Mouse (Mus musculus) stomach, embryonic 14.5 days (tissue): ENCODE results near the gene Mthfs. TPM values are rescaled to one million over a fixed set of nuclear protein-coding genes. Genes with fewer than 3 reads are reported as not detected.

Experiments
- ATAC-seq: fragments of 200-750 bp; cut with Nextera tagmentation; 2 replicates; pipeline ENCODE4 v1.8.0; 2017; ENCODE audit warnings: low read depth, moderate TSS enrichment; ENCODE audit not compliant: insufficient number of reproducible peaks, insufficient read depth, low FRiP score
- H3K27ac ChIP-seq: fragments of 300-500 bp; sonication (generic); 2 replicates; pipeline ENCODE4 v1.5.1; 2014; ENCODE audit warnings: mild to moderate bottlenecking, low read length, moderate library complexity, mixed read lengths
- H3K27me3 ChIP-seq: fragments of 300-500 bp; sonication (generic); 2 replicates; pipeline ENCODE4 v1.6.1; 2014; ENCODE audit warnings: low read length, control low read depth, mixed read lengths; ENCODE audit not compliant: control insufficient read depth, insufficient read depth
- H3K36me3 ChIP-seq: fragments of 300-500 bp; sonication (generic); 2 replicates; pipeline ENCODE4 v1.6.1; 2014; ENCODE audit warnings: mild to moderate bottlenecking, control low read depth, low read length, moderate library complexity, mixed read lengths; ENCODE audit not compliant: control insufficient read depth, insufficient read depth
- H3K4me1 ChIP-seq: fragments of 300-500 bp; sonication (generic); 2 replicates; pipeline ENCODE4 v1.6.1; 2014; ENCODE audit warnings: low read length, control low read depth, mixed read lengths; ENCODE audit not compliant: control insufficient read depth, insufficient read depth
- H3K4me2 ChIP-seq: fragments of 300-500 bp; sonication (generic); replicated peaks from 2 replicates; pipeline ENCODE4 v1.6.1; 2014; ENCODE audit warnings: low read depth, low read length, control low read depth
- H3K4me3 ChIP-seq: fragments of 300-500 bp; sonication (generic); 2 replicates; pipeline ENCODE4 v1.5.1; 2014; ENCODE audit warnings: low read depth, low read length, control low read depth
- H3K9ac ChIP-seq: fragments of 300-500 bp; sonication (generic); replicated peaks from 2 replicates; pipeline ENCODE4 v1.6.1; 2014; ENCODE audit warnings: low read depth, mild to moderate bottlenecking, control low read depth, low read length, moderate library complexity, mixed read lengths
- H3K9me3 ChIP-seq: fragments of 300-500 bp; sonication (generic); 2 replicates; pipeline ENCODE4 v1.6.1; 2016; ENCODE audit warnings: low read depth, low read length, control low read depth; ENCODE audit not compliant: control insufficient read depth
- WGBS: fragments of 180-500 bp; shearing (Covaris S2); extraction: QIAGEN DNeasy Blood & Tissue Kit; methylation state at CpG from one replicate; pipeline ENCODE4 v1.1.7; 2014; 5-methylcytosine and 5-hydroxymethylcytosine counted together
- polyA plus RNA-seq: library from polyadenylated mRNA; unstranded; fragments of >200 nt; fragmentation: Nextera tagmentation; extraction: Ambion mirVana; gene quantifications from 2 replicates; pipeline ENCODE4 v1.2.1, GENCODE M21; 2014

Gene Mthfs
- polyA plus RNA-seq, 1 experiment from 2014 or later: 24.0 TPM

- no peaks in the 10 kb centered on the region for H3K36me3 ChIP-seq
- H3K4me2 ChIP-seq: no peak overlapping the region
- no peak overlapping the region for H3K4me3 ChIP-seq
- no peaks in the 10 kb centered on the region for H3K4me1 ChIP-seq
- 73% methylated on average over 4 of the region's 4 CpGs for WGBS
- no peak overlapping the region for H3K27ac ChIP-seq
- no peak overlapping the region for H3K9ac ChIP-seq
- no peak for ATAC-seq
- no peaks in the 10 kb centered on the region for H3K27me3 ChIP-seq
- H3K9me3 ChIP-seq: no peaks in the 10 kb centered on the region
Measured at GRCm38 (mm10) chr9:89267093-89267492, 56.6 kb downstream of the Mthfs start.

GRCm38 (mm10) chr9:89267572-89267971, 57.1 kb downstream of the Mthfs start:
- Histone ChIP-seq H3K27ac (no peak overlapping the region), H3K27me3 (no peaks in the 10 kb centered on the region), H3K4me2 (no peak overlapping the region), H3K4me1 (no peaks in the 10 kb centered on the region), H3K9me3 (no peaks in the 10 kb centered on the region), H3K4me3 (no peak overlapping the region), H3K9ac (no peak overlapping the region), H3K36me3 (no peaks in the 10 kb centered on the region)
- WGBS: 64% methylated on average over 5 of the region's 5 CpGs
- ATAC-seq: no peak

- Histone ChIP-seq H3K9ac (no peak overlapping the region), H3K27ac (no peak overlapping the region), H3K4me3 (no peak overlapping the region), H3K4me2 (no peak overlapping the region), H3K36me3 (no peaks in the 10 kb centered on the region), H3K4me1 (no peaks in the 10 kb centered on the region), H3K27me3 (no peaks in the 10 kb centered on the region), H3K9me3 (no peaks in the 10 kb centered on the region)
- 75% methylated on average over 2 of the region's 2 CpGs for WGBS
- no peak for ATAC-seq
Measured at GRCm38 (mm10) chr9:89270376-89270775, 59.9 kb downstream of the Mthfs start.

GRCm38 (mm10) chr9:89273766-89274165, 63.3 kb downstream of the Mthfs start:
- ATAC-seq: no peak
- 73% methylated on average over 7 of the region's 7 CpGs for WGBS
- H3K9ac ChIP-seq: no peak overlapping the region

GRCm38 (mm10) chr9:89278207-89278606, 67.7 kb downstream of the Mthfs start:
- Histone ChIP-seq H3K9me3 (no peaks in the 10 kb centered on the region), H3K4me3 (no peak overlapping the region), H3K4me1 (no peaks in the 10 kb centered on the region), H3K9ac (no peak overlapping the region), H3K27me3 (no peaks in the 10 kb centered on the region), H3K27ac (no peak overlapping the region), H3K36me3 (no peaks in the 10 kb centered on the region), H3K4me2 (no peak overlapping the region)
- ATAC-seq: no peak
- WGBS: 59% methylated on average over 8 of the region's 8 CpGs

More at GRCm38 (mm10) chr9:89273766-89274165, 63.3 kb downstream of the Mthfs start:
- Histone ChIP-seq H3K27ac (no peak overlapping the region), H3K27me3 (no peaks in the 10 kb centered on the region), H3K4me3 (no peak overlapping the region), H3K36me3 (no peaks in the 10 kb centered on the region), H3K9me3 (no peaks in the 10 kb centered on the region), H3K4me2 (no peak overlapping the region), H3K4me1 (no peaks in the 10 kb centered on the region)

- no peak for ATAC-seq
Measured at GRCm38 (mm10) chr9:89282374-89283068, 72.0 kb downstream of the Mthfs start.

GRCm38 (mm10) chr9:89288037-89288436, 77.6 kb downstream of the Mthfs start:
- H3K36me3 ChIP-seq: no peaks in the 10 kb centered on the region
- no peaks in the 10 kb centered on the region for H3K4me1 ChIP-seq
- H3K27me3 ChIP-seq: no peaks in the 10 kb centered on the region
- H3K4me3 ChIP-seq: no peak overlapping the region
- WGBS: 69% methylated on average over 2 of the region's 2 CpGs
- H3K4me2 ChIP-seq: no peak overlapping the region
- H3K9ac ChIP-seq: no peak overlapping the region
- no peaks in the 10 kb centered on the region for H3K9me3 ChIP-seq
- H3K27ac ChIP-seq: no peak overlapping the region
- ATAC-seq: no peak

More at GRCm38 (mm10) chr9:89282374-89283068, 72.0 kb downstream of the Mthfs start:
- Histone ChIP-seq H3K4me2 (no peak overlapping the region), H3K4me1 (no peaks in the 10 kb centered on the region), H3K36me3 (no peaks in the 10 kb centered on the region), H3K27me3 (no peaks in the 10 kb centered on the region), H3K4me3 (no peak overlapping the region), H3K9me3 (no peaks in the 10 kb centered on the region), H3K27ac (no peak overlapping the region), H3K9ac (no peak overlapping the region)
- WGBS: 88% methylated on average over 2 of the region's 2 CpGs

GRCm38 (mm10) chr9:89293364-89293763, 82.9 kb downstream of the Mthfs start:
- no peak for ATAC-seq
- no peaks in the 10 kb centered on the region for H3K4me1 ChIP-seq
- no peaks in the 10 kb centered on the region for H3K9me3 ChIP-seq
- WGBS: 72% methylated on average over 3 of the region's 3 CpGs
- no peak overlapping the region for H3K9ac ChIP-seq
- no peak overlapping the region for H3K4me2 ChIP-seq
- no peak overlapping the region for H3K4me3 ChIP-seq
- H3K27ac ChIP-seq: no peak overlapping the region
- no peaks in the 10 kb centered on the region for H3K27me3 ChIP-seq
- no peaks in the 10 kb centered on the region for H3K36me3 ChIP-seq

- no peaks in the 10 kb centered on the region for H3K27me3 ChIP-seq
- 54% methylated on average over 3 of the region's 3 CpGs for WGBS
- no peak for ATAC-seq
Measured at GRCm38 (mm10) chr9:89294121-89294520, 83.6 kb downstream of the Mthfs start.

More at GRCm38 (mm10) chr9:89294121-89294520, 83.6 kb downstream of the Mthfs start:
- H3K4me3 ChIP-seq: no peak overlapping the region
- no peak overlapping the region for H3K27ac ChIP-seq
- no peak overlapping the region for H3K4me2 ChIP-seq
- H3K9ac ChIP-seq: no peak overlapping the region
- no peaks in the 10 kb centered on the region for H3K9me3 ChIP-seq
- H3K36me3 ChIP-seq: no peaks in the 10 kb centered on the region
- H3K4me1 ChIP-seq: no peaks in the 10 kb centered on the region
